Mouse (Mus musculus): Measurements from ENCODE around the gene Olfr691.
"Not testable (repeated sequence)": the region's sequence is repeated elsewhere in the genome, so short reads cannot be mapped to it uniquely, and the experiment has no call there.

Gene Olfr691

DNA sequence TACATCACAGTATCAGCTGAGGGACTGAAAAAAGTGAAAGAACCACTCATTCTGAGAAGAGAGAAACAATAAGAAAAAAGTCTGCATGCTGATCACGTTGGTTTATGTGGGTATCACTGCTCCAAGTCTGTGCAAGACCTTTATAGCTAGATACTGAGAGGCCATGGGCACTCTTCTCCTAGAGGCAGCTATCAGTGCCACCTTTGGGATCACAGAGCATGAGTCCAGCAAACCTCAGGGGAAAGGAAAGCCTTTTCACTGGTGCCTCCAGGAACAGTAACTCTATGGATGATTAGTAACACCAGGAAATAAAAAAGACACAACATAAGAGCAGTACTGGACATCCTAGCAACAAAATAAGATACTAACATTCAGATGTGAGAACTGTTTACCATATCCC lies at the start of gene Olfr691:
Gene Olfr691, minus strand, starts transcription at position 101 of the 400 bp plus-strand sequence.
- no peak for DNase-seq

DNA sequence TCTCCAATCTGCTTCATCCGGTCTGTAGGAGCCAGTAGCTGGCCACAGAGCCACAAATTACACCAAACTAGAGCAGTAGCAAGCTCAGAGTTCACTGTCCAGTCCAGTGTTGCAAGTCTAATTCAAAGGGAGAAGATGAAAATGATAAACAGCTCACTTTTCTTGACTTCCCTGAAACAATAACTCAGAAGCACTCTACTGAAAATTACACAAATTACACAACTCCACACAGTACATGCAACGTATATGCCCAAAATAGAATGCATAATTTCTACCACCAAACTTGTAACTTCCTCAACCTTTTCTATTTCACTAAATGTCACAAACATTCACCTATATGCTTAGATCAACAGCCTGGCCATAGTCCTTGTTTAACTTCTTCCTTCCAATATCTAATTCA lies 48.2 kb upstream of the Olfr691 start:
- DNase-seq, result no peak

GRCm38 (mm10) chr7:105387696-105388095 lies 45.6 kb upstream of the Olfr691 start:
- DNase-seq, result no peak

- peak; percentile 11 for DNase-seq
Observed at GRCm38 (mm10) chr7:105380329-105380728, 38.3 kb upstream of the Olfr691 start.

GRCm38 (mm10) chr7:105374866-105375265 lies 32.8 kb upstream of the Olfr691 start, which contains the start of gene Gm5901:
Gene Gm5901 (plus strand): TSS chr7:105375038.
- peak; percentile 80 for DNase-seq

DNA sequence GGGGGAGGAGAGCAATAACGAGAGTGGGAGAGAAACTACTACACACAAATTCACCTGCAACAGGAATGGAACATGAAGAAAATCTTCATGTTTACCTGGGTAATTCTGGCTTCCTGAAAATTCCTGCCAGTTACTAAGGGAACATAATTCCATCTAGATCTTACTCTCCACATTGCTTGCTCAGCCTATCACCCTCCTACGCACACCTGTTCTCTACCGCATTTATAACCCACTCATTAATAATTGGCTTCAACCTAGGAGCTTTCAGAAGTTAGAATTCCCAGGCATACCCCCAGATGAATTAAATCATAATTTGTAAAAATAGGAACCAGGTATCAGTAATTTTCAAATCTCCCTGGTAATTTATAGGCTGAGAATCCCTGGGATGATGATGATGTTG lies 31.9 kb upstream of the Olfr691 start:
- no peak for DNase-seq

- peak; percentile 93 for DNase-seq
Observed at GRCm38 (mm10) chr7:105373509-105373908, 31.4 kb upstream of the Olfr691 start.

DNA sequence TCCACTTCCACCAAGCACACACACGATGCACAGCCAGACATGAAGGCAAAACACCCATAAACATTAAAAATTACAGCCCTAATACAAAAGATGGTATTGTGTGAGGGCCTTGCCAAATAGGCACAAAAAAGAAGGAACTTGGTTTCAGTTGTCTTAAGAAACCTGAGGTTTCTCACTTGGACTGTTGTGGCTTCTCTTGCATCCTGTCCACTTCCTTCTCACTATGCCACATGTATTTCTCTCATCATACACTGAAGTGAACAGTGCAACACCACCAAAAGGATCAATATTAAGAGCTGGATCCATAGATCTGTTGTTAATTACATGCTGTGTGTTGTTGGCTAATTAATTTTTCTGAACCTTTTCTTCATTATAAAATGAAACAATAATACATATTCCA lies 30.8 kb upstream of the Olfr691 start:
- DNase-seq, result no peak

DNA sequence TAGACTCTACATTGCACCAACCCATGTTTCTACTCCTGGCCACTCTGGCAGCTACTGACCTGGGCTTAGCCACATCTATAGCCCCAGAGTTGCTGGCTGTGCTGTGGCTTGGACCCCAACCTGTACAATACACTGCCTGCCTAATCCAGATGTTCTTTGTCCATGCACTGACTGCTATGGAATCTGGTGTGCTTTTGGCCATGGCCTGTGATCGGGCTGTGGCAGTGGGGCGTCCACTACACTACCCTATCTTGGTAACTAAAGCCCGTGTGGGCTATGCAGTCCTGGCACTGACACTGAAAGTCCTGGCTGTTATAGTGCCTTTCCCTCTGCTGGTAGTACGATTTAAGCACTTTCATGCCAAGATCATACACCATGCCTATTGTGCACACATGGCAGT lies 26.5 kb upstream of the Olfr691 start:
- DNase-seq, result peak; percentile 85

DNA sequence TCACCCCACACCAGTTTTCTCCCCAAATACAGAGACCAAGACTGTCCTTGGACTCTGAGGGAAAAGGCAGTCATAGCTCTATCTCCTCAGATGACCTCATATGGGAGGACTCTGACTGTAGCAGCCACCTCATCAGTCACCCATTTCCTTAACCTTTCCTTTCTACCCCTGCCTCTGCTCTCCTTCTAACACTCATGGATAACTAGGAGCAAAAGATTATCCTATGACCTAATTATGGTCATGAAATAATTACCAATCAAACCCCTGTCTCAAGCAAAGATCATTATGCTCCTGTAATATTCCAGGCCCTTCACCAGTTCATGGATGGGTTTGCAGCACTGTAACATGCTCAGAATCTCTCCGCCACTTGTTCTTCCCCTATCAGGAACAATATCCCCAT lies 25.9 kb upstream of the Olfr691 start, which contains the start of gene Olfr692:
Gene Olfr692, plus strand, starts transcription at position 301 of the 400 bp plus-strand sequence.
- peak; percentile 25 for DNase-seq

- DNase-seq, result no peak
Observed at GRCm38 (mm10) chr7:105367268-105367667, 25.2 kb upstream of the Olfr691 start.

GRCm38 (mm10) chr7:105361713-105362112 lies 19.6 kb upstream of the Olfr691 start:
- DNase-seq, result peak; percentile 4

- not testable (repeated sequence) for DNase-seq
Observed at GRCm38 (mm10) chr7:105356487-105356886, 14.4 kb upstream of the Olfr691 start.

DNA sequence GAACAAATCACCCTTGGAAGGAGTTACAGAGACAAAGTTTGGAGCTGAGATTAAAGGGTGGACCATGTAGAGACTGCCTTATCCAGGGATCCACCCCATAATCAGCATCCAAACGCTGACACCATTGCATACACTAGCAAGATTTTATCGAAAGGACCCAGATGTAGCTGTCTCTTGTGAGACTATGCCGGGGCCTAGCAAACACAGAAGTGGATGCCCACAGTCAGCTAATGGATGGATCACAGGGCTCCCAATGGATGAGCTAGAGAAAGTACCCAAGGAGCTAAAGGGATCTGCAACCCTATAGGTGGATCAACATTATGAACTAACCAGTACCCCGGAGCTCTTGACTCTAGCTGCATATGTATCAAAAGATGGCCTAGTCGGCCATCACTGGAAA lies 14.0 kb upstream of the Olfr691 start:
- not testable (repeated sequence) for DNase-seq

- DNase-seq, result no peak
Observed at GRCm38 (mm10) chr7:105342752-105343151, 682 bp upstream of the Olfr691 start.

DNA sequence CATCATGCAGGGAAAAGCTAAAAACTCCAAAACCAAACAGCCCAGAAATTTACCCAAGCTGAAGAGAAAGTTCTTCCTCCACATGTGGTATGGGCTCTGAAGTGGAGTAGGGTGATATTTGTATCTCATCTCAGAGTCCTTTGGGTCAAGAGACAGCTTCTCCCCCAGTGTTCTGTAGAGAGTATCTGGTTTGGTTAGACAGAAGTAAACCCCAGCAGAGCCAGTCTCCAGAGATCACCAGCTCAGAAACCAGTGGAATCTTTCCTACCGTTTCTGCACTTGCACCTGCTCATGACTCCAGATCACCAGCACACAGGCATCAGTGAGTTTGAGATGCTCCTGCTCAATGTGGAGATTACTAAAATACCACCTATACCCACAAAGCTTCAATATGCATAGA lies 8.1 kb downstream of the Olfr691 start, which contains the start of gene Olfr690:
Gene Olfr690, minus strand, starts transcription at position 101 of the 400 bp plus-strand sequence.
- DNase-seq, result no peak

DNA sequence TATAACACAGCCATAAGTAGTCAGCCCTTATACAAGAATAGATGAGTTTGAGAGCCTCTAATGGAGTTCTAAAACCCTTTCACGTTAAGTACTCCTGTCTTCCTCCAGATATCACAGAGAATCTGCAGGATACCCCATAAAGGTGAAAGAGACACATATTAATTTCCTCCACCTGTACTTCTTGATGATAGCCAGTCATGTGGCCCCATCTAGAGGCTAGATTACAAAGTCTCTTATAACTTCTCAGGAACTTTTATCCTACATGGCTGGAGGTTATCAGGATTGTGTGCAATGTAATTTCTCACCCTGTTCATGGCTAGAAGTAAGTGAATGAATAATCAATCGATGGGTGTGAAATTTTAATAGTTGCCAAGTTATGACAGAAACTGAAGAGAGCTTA lies 16.8 kb downstream of the Olfr691 start:
- DNase-seq, result no peak

GRCm38 (mm10) chr7:105310865-105311264 lies 31.2 kb downstream of the Olfr691 start, which contains the start of gene Olfr689:
Gene Olfr689 (plus strand): TSS chr7:105311165.
- no peak for DNase-seq

GRCm38 (mm10) chr7:105290051-105290450 lies 52.0 kb downstream of the Olfr691 start:
- DNase-seq, result no peak

DNA sequence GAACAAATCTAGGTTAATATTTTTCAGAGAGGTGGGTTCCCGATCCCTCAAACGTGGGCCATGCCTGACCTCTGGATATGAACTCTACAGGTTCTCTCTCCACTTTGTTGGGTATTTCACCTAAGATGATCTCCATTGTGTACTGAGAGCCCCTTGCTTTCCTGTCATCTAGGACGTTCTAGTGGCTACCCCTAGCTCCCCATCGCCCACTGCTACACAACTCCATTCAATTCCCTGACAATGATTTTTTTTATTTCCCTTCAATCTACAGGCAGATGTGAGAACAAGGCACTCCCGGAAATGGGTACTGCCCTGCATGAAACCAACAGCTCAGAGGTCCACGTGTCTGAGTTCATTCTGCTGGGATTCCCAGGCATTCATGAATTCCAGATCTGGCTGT lies 54.3 kb downstream of the Olfr691 start, which contains the start of gene Olfr688:
Gene Olfr688, plus strand, starts transcription at position 301 of the 400 bp plus-strand sequence.
- no peak for DNase-seq
